Mouse (Mus musculus): ENCODE measurements at regions not wholly inside any gene's neighbourhood (a gene's known extent, or its start where the extent isn't known, plus 50 kb on each side); places are given as distances from the start of the nearest gene placed in this dataset.

- Histone ChIP-seq H3K4me3 (replicated peaks; ENCODE audit: insufficient read depth, low read depth, low read length) (no peak overlapping the region), H3K27ac (ENCODE audit: insufficient read depth, low read length) (no peak overlapping the region), H3K27me3 (ENCODE audit: control insufficient read depth, insufficient read depth, low read length) (no peaks in the 10 kb centered on the region), H3K4me1 (ENCODE audit: control insufficient read depth, insufficient read depth, low read length) (no peaks in the 10 kb centered on the region)
- WGBS = 91% methylated on average over 3 of the region's 3 CpGs
- TF ChIP-seq CTCF (IDR thresholded peaks at IDR 0.05; ENCODE audit: borderline replicate concordance, insufficient read depth, low read depth, low read length) (no peak), POLR2A (IDR thresholded peaks at IDR 0.05; ENCODE audit: borderline replicate concordance, insufficient read depth, low read length) (no peak)
- DNase-seq = no peak
Observed at GRCm38 (mm10) chr10:91234709-91235108, 53.6 kb upstream of the Tmpo start.
